Mouse (Mus musculus): Measurements from ENCODE around the gene Tcl1.
"Not testable (repeated sequence)": the region's sequence is repeated elsewhere in the genome, so short reads cannot be mapped to it uniquely, and the experiment has no call there.

The Tcl1 gene

DNA sequence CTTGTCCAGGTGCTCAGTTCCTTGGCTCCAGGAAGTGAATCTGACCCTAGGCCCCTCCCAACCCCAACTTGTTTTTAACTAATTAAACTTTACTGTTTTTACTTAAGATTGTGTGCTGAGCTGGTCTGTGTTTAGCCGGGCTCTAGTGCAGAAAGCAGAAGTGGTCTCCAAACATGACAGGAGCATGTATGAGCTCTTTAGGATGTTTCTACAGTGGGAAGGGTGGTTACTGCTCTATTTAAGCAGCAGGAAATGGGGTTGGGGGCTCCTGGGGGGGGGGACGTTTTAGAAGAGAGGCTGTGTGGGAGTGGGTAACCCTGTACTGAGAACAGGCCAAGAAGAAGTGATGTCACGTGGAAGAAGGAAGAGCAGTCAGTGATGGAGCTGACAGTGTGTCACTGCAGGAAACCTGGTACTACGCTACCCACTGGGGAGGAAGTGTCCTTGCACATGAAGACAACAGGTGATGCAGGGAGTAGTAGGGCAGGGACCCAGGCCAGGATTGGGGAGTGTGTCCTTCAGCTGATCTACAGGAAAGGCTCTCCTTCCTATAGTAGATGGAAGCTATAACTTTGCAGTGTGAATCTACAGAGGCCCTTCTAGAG lies 41.5 kb downstream of the Tcl1 start:
- in situ Hi-C loops (cut with MboI, MseI) = not testable (repeated sequence)

DNA sequence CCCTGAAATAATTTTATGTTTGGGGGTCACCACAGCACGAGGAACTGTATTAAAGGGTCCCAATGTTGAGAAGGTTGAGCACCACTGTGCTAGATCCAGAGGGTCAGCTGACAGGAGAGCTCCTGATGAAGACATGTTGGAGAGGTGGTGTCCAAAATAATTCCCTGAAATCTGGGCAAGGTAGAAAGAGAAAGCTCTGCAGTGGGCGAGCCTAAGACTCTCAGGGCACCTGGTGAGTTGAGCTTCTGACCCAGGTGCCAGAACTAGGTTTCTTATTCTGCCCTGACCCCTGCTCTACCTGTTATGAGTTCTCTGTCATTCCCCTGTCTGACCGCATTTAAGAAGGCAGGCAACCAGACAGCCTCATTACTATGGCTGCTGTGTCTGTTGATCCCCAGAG lies 46.5 kb downstream of the Tcl1 start, which contains the start of gene Tcl1b5:
Gene Tcl1b5 (plus strand): TSS at position 301 of the 400 bp plus-strand sequence.
- in situ Hi-C loops (cut with MboI, MseI) = not testable (repeated sequence)

DNA sequence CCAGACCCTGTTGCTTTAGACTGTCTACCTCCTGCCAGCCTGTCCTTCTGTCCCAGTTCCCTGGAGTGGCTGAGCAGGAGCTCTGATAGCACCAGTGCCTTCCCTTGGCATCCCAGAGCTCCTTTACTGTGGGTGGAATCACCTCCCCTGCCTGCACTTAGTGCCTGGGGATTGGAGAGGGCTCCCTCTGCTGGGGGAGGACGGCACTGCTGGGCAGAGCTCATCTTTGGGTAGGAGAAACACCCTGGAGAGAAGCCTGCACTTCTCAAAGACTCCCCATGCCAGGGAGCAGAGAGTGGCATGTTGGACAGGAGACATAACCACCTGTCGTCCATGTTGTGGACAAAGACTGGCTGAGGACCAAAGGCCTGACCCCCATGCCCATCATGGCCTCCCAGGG lies 48.3 kb downstream of the Tcl1 start:
- in situ Hi-C loops (cut with MboI, MseI) = not testable (repeated sequence)

DNA sequence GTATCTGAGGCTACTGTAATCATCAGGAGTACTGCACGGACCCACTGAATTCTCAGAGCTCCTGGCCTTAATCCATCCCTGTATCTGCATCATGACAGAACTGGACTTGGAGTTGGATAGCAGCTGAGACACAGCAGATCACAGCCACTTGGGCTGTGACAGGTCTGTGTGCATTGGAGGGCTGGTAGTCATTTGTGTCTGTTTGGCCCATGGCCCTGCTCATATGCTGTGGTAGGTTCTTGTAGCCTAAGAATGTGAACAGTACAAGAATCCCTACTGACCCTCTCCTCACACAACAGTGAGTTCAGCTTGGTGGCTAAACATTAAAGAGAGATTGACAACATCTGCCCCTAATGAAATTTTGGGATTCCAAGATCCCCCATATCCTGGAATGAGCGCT lies 49.2 kb downstream of the Tcl1 start:
- in situ Hi-C loops (cut with MboI, MseI) = no loop called here
